Mouse (Mus musculus): ENCODE data around the gene Lztr1. TPM values are rescaled to one million over a fixed set of nuclear protein-coding genes. Genes with fewer than 3 reads are reported as not detected.

Gene Lztr1
- total and polyA plus RNA-seq, 2 experiments from 2014 or later: 27.2 to 122 TPM

GRCm38 (mm10) chr16:17530640-17531288 lies 22.3 kb downstream of the Lztr1 start, which contains the start of gene Thap7:
TSS of gene Thap7 (minus strand) at chr16:17531136.
- Histone ChIP-seq H3K27me3 (ENCODE audit: control insufficient read depth, insufficient read depth, low read length) (no peaks in the 10 kb centered on the region), H3K36me3 (replicated peaks; ENCODE audit: control insufficient read depth, insufficient read depth, low read length) (peaks cover 26% of the 10 kb centered on the region), H3K9me3 (replicated peaks; ENCODE audit: control insufficient read depth, low read length) (no peaks in the 10 kb centered on the region), H3K4me2 (ENCODE audit: low read depth, low read length) (peak within 1 kb of the TSS; percentile 68), H3K27ac (ENCODE audit: low read depth) (peak within 1 kb of the TSS; percentile 95), H3K4me3 (ENCODE audit: low read depth, low read length) (peak within 1 kb of the TSS; percentile 73), H3K4me1 (ENCODE audit: control insufficient read depth, insufficient read depth) (peaks cover 12% of the 10 kb centered on the region), H3K9ac (replicated peaks; ENCODE audit: low read depth, low read length) (peak within 1 kb of the TSS; percentile 85)
- WGBS: under 1% methylated on average over 64 of the region's 67 CpGs
- DNase-seq (ENCODE audit: low spot score) (peak; percentile 92), ATAC-seq (ENCODE audit: insufficient read depth, low read depth) (peak; percentile 97)
- no peak for TF ChIP-seq CTCF (IDR thresholded peaks at IDR 0.05; ENCODE audit: low read depth)
- peak; percentile 86 for TF ChIP-seq EP300 (IDR thresholded peaks at IDR 0.05; ENCODE audit: low read depth)

GRCm38 (mm10) chr16:17532271-17532670 lies 23.8 kb downstream of the Lztr1 start:
- DNase-seq (ENCODE audit: low spot score): peak; percentile 43
- peak; percentile 44 for TF ChIP-seq CTCF (IDR thresholded peaks at IDR 0.05; ENCODE audit: low read depth)
- TF ChIP-seq EP300 (IDR thresholded peaks at IDR 0.05; ENCODE audit: low read depth): no peak
- no peak for ATAC-seq (ENCODE audit: insufficient read depth, low read depth)
- H3K36me3 ChIP-seq (replicated peaks; ENCODE audit: control insufficient read depth, insufficient read depth, low read length): peaks cover 14% of the 10 kb centered on the region
- H3K9me3 ChIP-seq (replicated peaks; ENCODE audit: control insufficient read depth, low read length): no peaks in the 10 kb centered on the region
- H3K4me1 ChIP-seq (ENCODE audit: control insufficient read depth, insufficient read depth): peaks cover 12% of the 10 kb centered on the region
- 48% methylated on average over 4 of the region's 4 CpGs for WGBS
- H3K27me3 ChIP-seq (ENCODE audit: control insufficient read depth, insufficient read depth, low read length): no peaks in the 10 kb centered on the region
- H3K4me3 ChIP-seq (ENCODE audit: low read depth, low read length): no peak overlapping the region
- no peak overlapping the region for H3K27ac ChIP-seq (ENCODE audit: low read depth)
- no peak overlapping the region for H3K4me2 ChIP-seq (ENCODE audit: low read depth, low read length)
- no peak overlapping the region for H3K9ac ChIP-seq (replicated peaks; ENCODE audit: low read depth, low read length)

- Histone ChIP-seq H3K4me2 (ENCODE audit: low read depth, low read length) (no peak overlapping the region), H3K4me1 (ENCODE audit: control insufficient read depth, insufficient read depth) (peaks cover 12% of the 10 kb centered on the region), H3K36me3 (replicated peaks; ENCODE audit: control insufficient read depth, insufficient read depth, low read length) (peaks cover 9% of the 10 kb centered on the region), H3K27ac (ENCODE audit: low read depth) (no peak overlapping the region), H3K9ac (replicated peaks; ENCODE audit: low read depth, low read length) (no peak overlapping the region), H3K9me3 (replicated peaks; ENCODE audit: control insufficient read depth, low read length) (no peaks in the 10 kb centered on the region), H3K4me3 (ENCODE audit: low read depth, low read length) (no peak overlapping the region), H3K27me3 (ENCODE audit: control insufficient read depth, insufficient read depth, low read length) (no peaks in the 10 kb centered on the region)
- no peak for ATAC-seq (ENCODE audit: insufficient read depth, low read depth)
- TF ChIP-seq EP300 (IDR thresholded peaks at IDR 0.05; ENCODE audit: low read depth) (no peak), CTCF (IDR thresholded peaks at IDR 0.05; ENCODE audit: low read depth) (no peak)
- WGBS: 61% methylated on average over 14 of the region's 14 CpGs
- DNase-seq (ENCODE audit: low spot score): no peak
These were observed 24.3 kb downstream of the Lztr1 start for GRCm38 (mm10) chr16:17532676-17533329.

GRCm38 (mm10) chr16:17536584-17536983 lies 28.1 kb downstream of the Lztr1 start:
- 0 out of 2 replicates have a peak, but pooled peaks cover 8% of the 10 kb centered on the region for H3K27me3 ChIP-seq (ENCODE audit: control insufficient read depth, insufficient read depth, low read length)
- TF ChIP-seq EP300 (IDR thresholded peaks at IDR 0.05; ENCODE audit: low read depth): no peak
- no peak for TF ChIP-seq CTCF (IDR thresholded peaks at IDR 0.05; ENCODE audit: low read depth)
- no peak overlapping the region for H3K27ac ChIP-seq (ENCODE audit: low read depth)
- ATAC-seq (ENCODE audit: insufficient read depth, low read depth) (no peak), DNase-seq (ENCODE audit: low spot score) (no peak)
- no peak overlapping the region for H3K4me3 ChIP-seq (ENCODE audit: low read depth, low read length)
- peaks cover 2% of the 10 kb centered on the region; the same call in 1 of the 2 replicates for H3K4me1 ChIP-seq (ENCODE audit: control insufficient read depth, insufficient read depth)
- no peaks in the 10 kb centered on the region for H3K9me3 ChIP-seq (replicated peaks; ENCODE audit: control insufficient read depth, low read length)
- H3K9ac ChIP-seq (replicated peaks; ENCODE audit: low read depth, low read length): no peak overlapping the region
- WGBS: 82% methylated on average over 3 of the region's 3 CpGs
- H3K4me2 ChIP-seq (ENCODE audit: low read depth, low read length): no peak overlapping the region
- no peaks in the 10 kb centered on the region for H3K36me3 ChIP-seq (replicated peaks; ENCODE audit: control insufficient read depth, insufficient read depth, low read length)

GRCm38 (mm10) chr16:17542632-17543031 lies 34.1 kb downstream of the Lztr1 start:
- Histone ChIP-seq H3K9ac (replicated peaks; ENCODE audit: low read depth, low read length) (no peak overlapping the region), H3K36me3 (replicated peaks; ENCODE audit: control insufficient read depth, insufficient read depth, low read length) (no peaks in the 10 kb centered on the region), H3K4me3 (ENCODE audit: low read depth, low read length) (no peak overlapping the region), H3K4me2 (ENCODE audit: low read depth, low read length) (no peak overlapping the region), H3K9me3 (replicated peaks; ENCODE audit: control insufficient read depth, low read length) (no peaks in the 10 kb centered on the region), H3K27me3 (ENCODE audit: control insufficient read depth, insufficient read depth, low read length) (0 out of 2 replicates have a peak, but pooled peaks cover 8% of the 10 kb centered on the region), H3K4me1 (ENCODE audit: control insufficient read depth, insufficient read depth) (no peaks in the 10 kb centered on the region), H3K27ac (ENCODE audit: low read depth) (no peak overlapping the region)
- 64% methylated on average over 2 of the region's 2 CpGs for WGBS
- DNase-seq (ENCODE audit: low spot score): no peak
- ATAC-seq (ENCODE audit: insufficient read depth, low read depth): no peak
- TF ChIP-seq EP300 (IDR thresholded peaks at IDR 0.05; ENCODE audit: low read depth): no peak
- no peak for TF ChIP-seq CTCF (IDR thresholded peaks at IDR 0.05; ENCODE audit: low read depth)
